Mouse (Mus musculus): ENCODE measurements around the gene Kcnc1.

DNA sequence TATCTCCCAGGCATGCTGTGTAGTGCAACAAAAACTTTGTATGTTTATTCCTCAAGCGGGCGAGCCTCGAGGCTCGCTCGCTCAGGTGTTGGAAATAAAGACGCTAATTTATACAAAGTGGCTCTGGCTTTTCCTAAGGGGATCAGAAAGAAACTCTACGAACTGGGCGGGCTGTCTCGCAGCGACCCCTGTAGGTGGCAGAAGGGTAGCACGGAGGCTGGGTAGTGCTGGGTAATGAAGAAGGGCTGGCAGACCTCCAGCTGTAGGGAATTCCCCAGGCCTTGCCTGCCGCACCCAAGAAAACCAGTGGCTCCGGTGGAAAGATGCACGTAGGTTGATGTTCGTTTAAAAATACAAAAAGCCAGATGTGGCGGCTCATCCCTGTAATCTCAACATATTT lies 17.3 kb upstream of the Kcnc1 start:
- TF ChIP-seq CTCF (IDR thresholded peaks at IDR 0.05; ENCODE audit: borderline replicate concordance, insufficient read depth, low read length) (no peak), POLR2A (IDR thresholded peaks at IDR 0.05; ENCODE audit: low read depth, low read length) (no peak)
